Mouse (Mus musculus) urinary bladder, adult 18-20 months (tissue): ENCODE measurements around the gene Gdpd5.

Experiments used
- DNase-seq, 2 experiments: peaks; one replicate each; pipeline ENCODE4 v3.0.0; 2022; ENCODE audit warnings: low spot score in 2 of 2, mixed read lengths in 2 of 2

Gene Gdpd5

DNA sequence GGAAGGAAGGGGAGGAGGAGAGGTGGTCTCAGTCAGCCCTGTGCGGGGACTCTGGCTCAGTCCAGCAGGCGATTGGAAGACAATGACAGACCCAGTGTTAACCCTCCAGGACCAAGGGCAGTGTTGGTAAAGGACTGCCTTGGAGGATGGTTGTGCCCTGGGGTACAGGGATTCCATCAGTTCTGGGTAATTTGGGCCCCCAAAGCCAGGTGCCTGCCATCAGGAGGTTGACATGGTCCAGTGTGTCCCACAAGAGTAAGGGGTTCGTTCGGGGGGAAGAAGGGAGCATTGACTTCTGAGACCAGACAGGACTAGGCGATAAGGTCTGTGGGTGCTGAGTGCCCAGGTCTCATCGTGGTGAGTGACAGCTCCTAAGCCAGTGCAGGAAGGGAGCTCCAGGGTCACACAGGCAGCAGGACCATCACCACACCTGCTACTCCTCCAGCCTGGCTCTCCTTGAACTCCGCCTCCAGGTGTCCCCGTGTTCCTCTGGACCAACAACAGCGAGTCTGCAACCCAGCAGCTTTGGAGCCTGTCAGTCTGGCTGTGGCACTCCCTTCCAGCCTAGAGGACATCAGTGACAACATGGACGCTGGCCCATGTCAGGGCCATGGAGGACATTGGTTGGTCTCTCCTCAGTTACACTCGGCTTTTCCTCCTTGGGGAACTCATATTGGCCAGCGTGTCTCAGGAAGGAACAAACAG lies 23.0 kb downstream of the Gdpd5 start:
- no peak for DNase-seq

DNA sequence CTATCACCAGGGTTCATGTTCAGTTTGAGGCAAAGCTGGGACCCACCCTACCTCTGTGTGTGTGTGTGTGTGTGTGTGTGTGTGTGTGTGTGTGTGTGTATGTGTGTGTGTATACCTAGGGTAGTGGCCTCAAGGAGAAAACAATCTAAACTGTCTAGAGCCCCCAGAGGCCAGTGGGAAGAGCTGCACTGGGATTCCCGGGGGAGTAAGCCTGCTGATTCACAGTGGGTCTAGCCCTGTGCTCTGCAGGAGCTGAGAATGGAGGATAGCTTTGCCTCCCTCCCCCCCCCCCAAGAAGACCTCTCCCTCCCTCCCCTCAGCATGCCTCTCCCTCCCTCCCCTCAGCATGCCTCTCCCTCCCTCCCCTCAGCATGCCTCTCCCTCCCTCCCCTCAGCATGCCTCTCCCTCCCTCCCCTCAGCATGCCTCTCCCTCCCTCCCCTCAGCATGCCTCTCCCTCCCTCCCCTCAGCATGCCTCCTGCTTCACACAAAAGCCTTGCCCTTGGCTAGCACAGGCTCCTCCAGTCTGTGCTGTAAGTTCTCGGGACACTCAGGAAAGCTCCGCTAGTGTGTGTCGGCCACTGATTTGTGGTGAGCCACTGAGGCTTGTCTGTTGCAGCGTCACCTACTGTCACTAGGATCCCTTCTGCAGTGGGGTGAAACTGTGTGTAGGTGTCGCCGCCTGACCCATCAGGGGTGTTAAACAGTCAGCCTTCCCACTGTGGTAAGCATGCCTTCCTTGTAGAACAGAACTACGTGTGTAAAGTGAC lies 24.4 kb downstream of the Gdpd5 start:
- DNase-seq = no peak

DNA sequence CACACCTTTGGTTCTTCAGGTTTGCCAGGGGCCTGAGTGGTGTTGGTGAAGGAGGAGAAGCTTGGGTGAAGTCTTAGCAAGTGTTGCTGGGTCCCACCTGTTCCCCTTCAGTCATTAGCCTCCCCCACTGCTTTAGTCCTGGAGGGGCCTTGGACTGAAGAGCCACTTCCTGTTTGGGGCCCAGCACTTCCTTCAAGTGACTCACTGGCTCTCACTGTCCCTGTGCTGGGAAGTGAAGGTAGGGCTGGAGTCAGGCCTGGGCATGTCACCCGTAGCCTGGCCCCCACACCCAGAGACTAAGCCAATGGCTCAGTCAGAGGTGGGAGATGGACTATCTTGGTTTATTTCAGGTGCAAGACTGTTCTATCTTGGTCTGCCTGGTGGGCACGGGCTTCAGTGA lies 26.4 kb downstream of the Gdpd5 start:
- DNase-seq = no peak

DNA sequence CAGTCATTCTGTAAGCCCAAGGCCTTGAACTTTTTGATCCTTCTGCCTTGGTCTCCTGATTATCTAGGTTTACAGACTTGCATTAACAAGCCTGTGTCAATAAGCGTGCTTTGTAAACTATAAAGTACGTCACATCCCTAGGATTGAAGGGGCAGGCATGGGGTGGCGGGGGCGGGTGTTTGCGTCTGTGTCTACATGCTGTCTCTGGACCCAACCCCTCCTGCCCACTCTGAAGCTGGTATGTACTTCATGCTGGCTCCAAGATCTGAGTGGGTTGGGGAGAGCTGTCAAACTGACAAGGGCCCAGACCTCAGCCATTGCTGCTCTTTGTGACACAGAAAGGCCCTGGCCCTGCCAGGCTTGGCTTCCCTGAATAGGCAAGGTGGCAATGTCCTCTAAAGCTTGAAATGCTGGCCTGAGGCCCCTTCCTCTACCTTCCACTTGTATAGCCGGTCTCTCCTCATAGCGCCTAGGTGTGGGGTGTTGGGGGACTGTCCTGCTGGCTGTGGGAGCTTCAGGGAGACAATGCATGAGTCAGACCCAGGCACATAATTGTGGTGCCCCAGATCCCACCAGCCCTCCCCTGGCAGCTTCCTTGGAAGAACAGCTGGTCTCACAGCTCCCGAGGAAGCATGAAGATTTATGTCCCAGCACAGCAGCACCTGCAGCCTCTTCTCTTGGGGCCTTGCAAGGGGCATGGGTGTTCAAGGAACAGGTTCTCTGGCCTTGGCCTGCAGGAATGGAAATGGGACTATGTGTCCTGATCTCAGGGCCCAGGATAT lies 28.4 kb downstream of the Gdpd5 start:
- peak in 1 of 2 experiments; percentile 51 for DNase-seq

DNA sequence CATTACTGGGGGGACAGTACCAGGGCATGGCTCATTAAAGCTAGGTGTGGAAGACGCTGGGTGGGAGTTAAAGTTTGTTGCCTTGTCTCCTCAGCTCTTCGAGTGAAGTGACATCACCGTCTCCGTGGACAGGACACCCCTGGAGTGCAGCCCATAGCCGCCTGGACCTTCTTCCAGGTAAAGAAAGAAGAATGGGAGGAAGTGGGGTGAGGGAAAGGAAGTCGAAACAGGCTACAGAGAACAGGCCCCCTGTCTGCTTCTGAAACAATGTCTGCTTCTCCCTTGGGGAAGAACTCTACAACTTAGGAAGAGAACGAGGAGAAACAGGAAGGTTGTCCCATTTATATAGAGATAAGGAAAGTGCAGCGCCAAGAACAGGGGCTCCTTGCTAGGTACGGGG lies 29.1 kb downstream of the Gdpd5 start:
- no peak for DNase-seq

DNA sequence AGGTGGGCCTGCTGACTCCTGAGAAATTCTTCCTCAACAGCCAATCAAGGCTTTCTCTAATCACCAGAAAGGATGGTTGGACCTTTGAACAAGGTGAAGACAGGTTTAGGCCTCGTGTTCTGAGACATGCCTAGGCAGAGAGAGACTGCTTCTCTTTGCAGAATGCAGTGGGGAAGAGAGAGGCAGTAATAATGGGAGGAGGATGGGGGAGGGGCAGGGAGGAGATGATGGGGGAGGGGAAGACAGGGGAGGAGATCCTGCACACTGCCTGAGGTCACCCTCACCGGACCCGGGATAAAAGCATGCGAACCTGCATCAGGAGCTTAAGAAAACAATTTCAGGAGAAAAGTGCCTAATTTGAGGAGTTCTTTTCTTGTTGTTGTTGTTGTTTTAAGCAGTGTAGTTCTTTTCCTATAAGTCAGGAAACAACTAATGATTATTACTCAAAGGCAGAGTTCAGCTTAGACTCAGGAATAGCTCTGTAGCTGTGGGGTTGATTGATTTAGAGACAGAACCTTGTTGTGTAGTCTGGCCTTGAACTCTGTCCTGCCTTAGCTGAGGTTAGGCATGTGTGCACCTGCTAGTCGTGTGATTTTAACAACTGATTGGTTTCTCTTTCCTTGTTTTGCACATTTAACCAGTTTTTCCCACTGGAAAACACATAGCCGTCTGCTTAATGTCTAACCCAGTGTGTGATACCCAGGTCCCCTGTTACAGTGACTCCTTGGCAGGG lies 30.0 kb downstream of the Gdpd5 start:
- DNase-seq = no peak

DNA sequence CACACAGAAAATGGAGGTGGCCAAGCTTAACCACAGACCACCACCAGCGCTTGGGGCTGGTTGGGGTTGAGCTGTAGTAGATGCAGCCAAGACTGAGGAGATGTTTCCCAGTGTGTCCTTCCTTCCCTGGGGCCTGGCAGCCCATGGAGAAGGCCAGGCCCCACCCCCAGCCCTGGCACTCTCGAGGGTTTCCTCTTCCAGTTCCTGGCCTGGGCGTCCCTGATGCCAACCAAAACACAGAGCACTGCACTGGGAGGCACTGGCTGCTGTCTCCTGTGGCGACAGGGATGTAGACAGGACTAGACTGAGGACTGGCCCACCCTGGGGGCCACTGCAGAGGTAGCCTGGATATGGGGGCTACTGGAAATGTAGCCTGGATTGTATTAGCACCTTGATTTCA lies 33.8 kb downstream of the Gdpd5 start:
- no peak for DNase-seq

DNA sequence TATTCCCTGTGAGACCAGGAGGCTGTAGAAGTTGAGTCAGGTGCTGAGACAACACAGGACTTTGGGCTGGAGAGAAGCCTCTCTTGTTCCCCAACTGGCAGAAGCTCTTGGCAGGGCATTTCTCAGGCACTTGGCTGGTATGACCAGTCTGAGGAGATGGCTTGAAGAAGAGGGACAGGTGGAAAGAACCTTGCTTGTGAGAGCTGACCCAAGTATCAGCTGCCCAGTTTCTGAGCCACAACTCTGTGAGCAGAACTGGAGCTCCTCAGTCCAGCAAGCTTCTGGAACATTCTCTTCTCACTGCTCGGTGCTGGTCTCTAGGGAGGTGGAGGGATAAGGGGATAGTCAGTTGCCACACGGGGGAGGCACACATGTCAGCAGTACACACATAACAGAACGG lies 38.1 kb downstream of the Gdpd5 start:
- no peak for DNase-seq

DNA sequence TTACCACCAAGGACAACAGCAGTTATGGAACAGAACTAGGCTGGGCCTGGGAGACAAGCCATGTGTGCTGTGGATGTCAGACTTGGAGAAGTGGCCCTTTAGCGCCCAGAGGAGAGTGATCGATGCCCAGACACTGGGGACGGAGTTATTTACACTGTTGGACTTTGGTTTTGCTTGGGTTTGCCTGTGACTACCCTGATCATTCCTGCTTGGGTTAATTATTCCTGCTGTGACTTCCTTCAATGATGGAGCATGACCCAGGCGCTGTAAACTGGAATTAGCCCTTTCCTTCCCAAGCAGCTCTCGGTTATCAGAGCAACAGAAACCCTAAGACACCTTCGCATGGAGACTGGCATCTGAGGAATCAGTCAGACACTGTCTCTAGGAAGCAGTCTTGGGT lies 39.8 kb downstream of the Gdpd5 start:
- DNase-seq = no peak

DNA sequence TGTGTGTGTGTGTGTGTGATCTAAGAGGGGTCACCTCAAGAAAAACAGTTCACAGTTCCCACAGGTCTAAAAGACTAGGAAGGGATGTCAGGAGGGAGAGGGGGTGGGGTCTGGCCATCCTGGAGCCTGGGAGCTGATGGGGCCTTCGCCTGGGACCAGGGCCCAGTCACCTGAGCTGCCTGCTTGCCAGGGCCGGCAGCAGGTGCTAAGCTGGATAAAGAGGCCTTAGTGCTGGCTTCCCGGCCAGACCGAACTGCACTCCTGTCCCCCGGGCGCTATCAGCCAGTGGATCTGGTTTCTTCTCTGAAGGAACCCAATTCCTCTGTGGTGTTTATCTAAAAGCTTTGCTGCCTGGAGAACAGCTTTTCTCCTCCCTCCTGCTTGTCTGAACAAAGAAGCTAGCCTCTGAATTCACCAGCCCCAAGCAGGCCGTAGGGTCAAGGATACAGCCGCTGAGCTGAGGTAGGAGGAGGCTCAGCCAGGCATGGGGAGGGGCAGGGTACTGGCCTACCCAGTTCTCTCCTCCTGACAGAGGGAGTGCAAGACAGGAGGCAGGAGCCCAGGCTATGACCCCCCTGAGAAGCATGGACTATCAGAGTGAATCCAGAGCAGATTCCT lies 43.4 kb downstream of the Gdpd5 start:
- peak in 1 of 2 experiments; percentile 59 for DNase-seq

DNA sequence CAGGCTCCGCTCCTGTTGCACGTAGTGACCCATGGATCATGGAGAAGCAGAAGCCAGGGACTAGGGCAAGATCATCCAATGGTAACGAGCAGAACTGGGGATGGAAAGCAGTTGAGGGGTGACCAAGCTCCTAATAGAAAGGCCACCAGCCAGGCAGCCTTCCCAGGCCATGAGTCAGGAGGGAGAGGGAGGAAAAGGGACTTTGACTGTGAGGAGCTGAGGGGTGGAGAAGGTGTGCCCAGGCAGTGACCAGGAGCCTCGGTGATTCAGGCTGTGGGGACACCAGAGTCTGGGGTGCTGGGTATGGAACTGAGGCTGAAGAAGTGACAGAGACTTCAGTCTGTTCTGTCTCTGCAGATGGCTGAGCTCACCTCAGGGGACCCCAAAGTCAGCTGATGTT lies 44.5 kb downstream of the Gdpd5 start:
- DNase-seq = no peak

DNA sequence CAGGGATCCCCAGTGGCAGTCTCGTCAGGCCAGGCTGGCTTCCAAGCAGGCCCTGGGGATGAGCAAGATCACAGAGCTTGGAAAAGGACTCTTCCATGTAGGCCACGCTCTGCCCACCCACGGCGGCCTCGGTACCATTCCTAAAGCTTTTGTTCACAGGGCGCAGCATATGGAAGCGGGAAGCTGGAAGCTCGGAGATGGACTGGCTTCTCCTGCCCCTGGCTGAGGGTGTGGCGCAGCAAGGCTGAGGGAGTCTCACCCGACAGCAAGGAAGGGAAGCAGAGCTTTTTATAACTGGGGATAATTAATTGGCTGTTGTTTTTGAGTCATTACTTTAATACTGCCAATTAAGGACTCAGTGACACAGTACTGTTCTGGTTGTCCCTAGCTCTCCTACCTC lies 45.8 kb downstream of the Gdpd5 start:
- no peak for DNase-seq

DNA sequence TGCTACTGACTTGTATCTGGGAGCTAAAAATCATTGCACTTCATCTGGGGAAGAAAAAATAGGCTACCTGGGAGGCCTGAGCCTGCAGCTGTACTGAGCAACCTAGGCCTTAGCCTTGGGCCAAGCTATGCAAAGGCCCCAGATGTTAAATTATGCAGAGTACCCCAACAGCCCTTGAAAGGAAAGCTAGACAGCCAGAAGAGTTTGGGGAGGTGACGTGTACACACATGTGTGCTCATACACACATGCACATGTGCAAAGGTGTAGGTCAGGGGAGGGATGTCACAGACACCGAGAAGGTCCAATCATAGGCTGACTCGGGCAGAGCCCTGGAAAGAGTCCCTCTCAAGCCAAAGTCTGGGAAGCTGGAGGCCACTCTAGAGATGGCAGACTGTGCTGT lies 46.8 kb downstream of the Gdpd5 start:
- no peak for DNase-seq

DNA sequence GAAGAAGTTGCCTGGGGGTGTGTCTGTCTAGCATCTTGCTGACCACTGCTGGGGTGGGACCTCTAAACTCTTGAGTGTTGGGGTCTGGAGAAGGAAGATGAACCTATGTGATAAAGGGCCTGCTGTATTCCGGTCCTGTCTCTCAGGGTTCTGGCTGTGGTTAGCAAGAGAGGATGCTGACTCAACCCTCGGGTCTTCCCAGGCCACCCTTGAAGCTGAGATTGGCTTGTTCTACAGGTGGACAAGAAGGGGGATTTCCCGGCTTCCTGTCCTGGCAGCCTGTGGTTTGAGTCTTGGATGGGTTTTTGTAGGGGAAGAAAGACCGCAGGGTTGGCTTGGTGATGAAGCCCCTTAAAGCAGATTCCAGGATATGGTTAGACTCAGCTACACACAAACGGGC lies 47.6 kb downstream of the Gdpd5 start:
- no peak for DNase-seq

DNA sequence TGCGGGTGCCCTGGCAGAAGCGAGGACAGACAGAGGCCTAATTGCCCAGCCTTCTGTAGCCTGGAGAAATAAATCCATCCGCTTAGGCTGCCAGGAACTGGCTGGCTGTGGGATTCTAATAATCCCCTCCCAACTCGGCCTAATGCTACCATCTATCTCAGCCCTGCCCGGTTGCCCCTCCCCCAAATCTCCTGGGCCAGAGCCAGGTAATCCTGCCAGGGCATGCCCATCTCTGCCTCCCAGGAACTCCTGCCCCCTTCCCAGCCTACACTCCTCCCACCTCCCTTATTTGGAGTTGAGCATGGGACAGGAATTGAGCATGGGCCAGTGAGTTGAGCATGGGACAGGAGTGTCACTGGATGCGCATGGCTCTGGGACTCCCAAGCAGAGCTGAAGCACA lies 48.6 kb downstream of the Gdpd5 start:
- peak in 1 of 2 experiments; percentile 48 for DNase-seq

DNA sequence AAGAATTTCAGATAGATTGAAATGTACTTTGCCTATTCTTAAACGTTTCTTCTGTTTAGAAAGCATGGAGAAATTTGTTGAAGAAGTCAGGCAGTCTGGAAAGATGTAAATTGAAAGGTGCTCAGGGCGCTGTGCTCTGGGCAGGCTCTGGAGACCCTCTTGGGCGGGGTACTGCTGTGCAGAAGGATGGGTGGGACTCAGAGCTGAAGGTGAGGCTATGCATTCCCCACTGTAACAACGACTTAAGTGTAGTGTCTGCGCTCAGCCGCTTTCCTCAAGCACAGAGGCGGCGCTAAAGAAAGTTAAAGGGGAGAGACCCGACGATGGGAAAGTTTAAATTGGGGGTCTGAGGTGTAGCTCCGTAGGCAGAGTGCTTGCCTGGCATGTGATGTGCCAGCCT lies 49.0 kb downstream of the Gdpd5 start:
- DNase-seq = no peak

DNA sequence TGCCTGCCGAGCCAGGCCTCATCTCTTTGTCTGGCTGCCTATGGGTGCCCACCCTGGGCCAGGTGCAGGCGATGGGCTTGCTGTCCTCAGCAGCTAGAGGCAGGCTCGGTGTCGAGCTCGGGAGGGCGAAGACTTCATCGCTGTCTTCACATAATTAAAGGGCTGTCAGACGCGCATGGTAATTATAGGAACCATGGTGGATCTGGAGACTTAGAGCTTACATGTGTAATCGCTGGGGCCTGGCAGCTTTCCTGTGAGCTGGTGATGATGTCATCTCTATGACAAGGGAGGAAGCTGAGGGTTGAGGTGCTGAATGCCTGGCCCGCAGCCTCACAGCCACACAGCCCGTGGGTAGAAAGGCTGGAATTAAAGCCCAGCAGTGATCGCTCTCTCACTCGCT lies 51.0 kb downstream of the Gdpd5 start:
- no peak for DNase-seq

DNA sequence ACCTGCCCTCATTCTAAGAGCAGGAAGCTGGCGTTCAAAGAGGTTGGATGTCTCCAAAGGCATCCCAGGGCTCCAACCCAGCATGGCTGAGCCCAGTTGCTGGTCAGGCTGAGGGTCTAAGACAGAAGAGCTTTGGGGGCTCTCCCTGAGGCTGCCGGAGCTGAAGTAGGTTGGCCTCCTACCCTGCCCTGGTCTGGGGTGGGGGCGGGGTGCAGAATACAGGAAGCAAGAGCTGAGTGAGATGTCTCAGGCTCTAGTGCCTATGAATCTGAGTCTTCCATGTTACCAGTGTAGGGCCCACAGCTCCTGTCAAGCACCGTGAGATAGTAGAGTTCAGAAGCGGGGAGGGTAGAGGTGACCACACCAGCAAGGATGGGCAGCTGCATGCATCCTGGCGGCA lies 51.6 kb downstream of the Gdpd5 start:
- no peak for DNase-seq

DNA sequence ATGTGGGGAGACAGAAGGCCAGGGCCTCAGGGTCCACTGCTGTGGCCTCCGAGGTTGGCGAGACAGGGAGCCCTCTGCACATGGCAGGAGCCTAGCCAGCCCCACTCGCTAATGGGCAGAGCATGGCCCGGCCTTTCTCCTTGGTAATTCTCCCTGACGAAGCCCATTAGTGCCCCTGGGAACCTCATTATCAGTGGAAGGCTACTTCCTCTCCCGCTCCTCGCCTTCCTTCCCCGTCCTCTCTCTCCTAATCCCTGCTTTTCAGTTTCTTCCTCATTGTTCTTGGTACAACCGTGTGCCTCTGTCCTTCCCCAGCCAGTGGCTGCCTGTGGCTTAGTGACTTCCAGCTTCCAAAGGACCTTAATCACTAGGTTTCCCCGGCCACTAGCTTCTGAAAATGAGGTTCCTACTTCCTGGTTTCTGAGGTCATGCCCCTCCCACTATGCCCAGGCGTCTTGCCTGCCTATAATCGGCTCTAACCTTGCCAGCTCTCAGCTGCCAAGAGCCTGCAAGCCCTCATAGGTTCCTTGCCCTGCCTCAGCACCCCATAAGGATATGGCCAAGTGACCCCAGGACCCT lies 53.5 kb downstream of the Gdpd5 start:
- DNase-seq = no peak

DNA sequence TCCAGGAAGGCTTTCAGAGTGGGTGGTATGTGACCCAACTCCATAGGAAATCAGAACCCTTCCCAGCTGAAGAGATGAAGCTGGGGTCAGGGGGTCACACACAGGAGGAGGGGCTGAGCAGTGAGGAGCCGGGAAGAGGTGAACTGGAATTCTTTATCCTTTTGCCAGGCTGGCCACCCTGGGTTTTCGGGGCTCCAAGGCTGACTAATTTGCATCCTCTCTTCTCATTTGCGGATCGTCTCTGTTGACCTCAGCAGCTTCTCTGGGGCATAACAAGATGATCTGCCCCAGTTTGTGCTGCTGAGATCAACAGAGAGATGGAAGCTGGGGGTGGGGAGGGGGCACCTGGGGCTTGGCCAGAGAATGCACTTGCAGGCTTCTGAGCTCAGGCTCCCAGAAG lies 55.3 kb downstream of the Gdpd5 start:
- no peak for DNase-seq

DNA sequence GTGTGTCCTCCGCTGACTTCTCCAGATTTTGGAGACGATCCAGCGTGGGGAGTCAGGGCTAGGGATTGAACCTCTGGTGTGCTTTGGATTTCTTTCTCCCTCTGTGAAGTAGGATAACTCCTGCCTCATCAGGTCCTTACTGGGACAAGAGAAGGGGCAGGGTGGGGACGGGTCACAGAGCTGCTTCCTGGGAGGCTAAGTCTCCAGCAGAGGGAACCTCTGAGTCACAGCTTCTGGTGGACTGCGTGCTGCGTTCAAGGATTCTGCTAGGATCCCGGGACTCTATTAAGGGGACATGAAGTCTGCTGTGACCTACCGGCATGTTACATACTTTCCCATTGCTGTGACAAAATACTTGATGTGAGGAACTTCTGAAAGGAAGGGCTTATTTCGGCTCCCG lies 57.7 kb downstream of the Gdpd5 start:
- no peak for DNase-seq
